Mouse (Mus musculus) ES-E14 (cell line): ENCODE measurements around the gene Siah1a. TPM values are rescaled to one million over a fixed set of nuclear protein-coding genes. Genes with fewer than 3 reads are reported as not detected.

Experiments used
- DNase-seq: peaks from one replicate; pipeline ENCODE4 v3.0.0-alpha.2; 2013; ENCODE audit warnings: low read depth, low spot score
- H3K27ac ChIP-seq: 2 replicates; pipeline ENCODE4 v1.5.1; 2012; ENCODE audit warnings: low read depth, mild to moderate bottlenecking, low read length, moderate library complexity, mixed read lengths; ENCODE audit not compliant: poor library complexity, insufficient read depth, severe bottlenecking
- H3K36me3 ChIP-seq: 2 replicates; pipeline ENCODE4 v1.6.1; 2012; ENCODE audit warnings: mild to moderate bottlenecking, low read length, moderate library complexity, mixed read lengths; ENCODE audit not compliant: control insufficient read depth, poor library complexity, insufficient read depth, severe bottlenecking
- H3K4me1 ChIP-seq, 2 experiments: fragments of 150-350 bp in 1 of 2; sonication (generic) in 1 of 2; 2 replicates each; pipeline ENCODE4 v1.6.1; 2012; ENCODE audit warnings: low read length in 2 of 2, mild to moderate bottlenecking in 1 of 2, mixed read lengths in 1 of 2; ENCODE audit not compliant: control insufficient read depth in 2 of 2, insufficient read depth in 2 of 2, poor library complexity in 1 of 2
- H3K4me3 ChIP-seq, 2 experiments: fragments of 150-350 bp in 1 of 2; sonication (generic) in 1 of 2; 2 replicates each; pipeline ENCODE4 v1.5.1; 2012; ENCODE audit warnings: low read length in 2 of 2, low read depth in 1 of 2, mild to moderate bottlenecking in 1 of 2, mixed read lengths in 1 of 2; ENCODE audit not compliant: insufficient read depth in 1 of 2, poor library complexity in 1 of 2, severe bottlenecking in 1 of 2
- H3K9ac ChIP-seq: 2 replicates; pipeline ENCODE4 v1.6.1; 2012; ENCODE audit warnings: low read depth, mild to moderate bottlenecking, low read length, mixed read lengths; ENCODE audit not compliant: poor library complexity, insufficient read depth, severe bottlenecking
- H3K9me3 ChIP-seq: fragments of 150-350 bp; sonication (generic); 2 replicates; pipeline ENCODE4 v1.6.1; 2012; ENCODE audit warnings: low read depth, mild to moderate bottlenecking, low read length; ENCODE audit not compliant: control insufficient read depth, insufficient read depth
- CHD2 ChIP-seq: IDR thresholded peaks from 2 replicates; pipeline ENCODE4 v1.6.1; 2014; ENCODE audit warnings: mild to moderate bottlenecking, low read depth, low read length, inconsistent platforms
- HCFC1 ChIP-seq: IDR thresholded peaks from 2 replicates; pipeline ENCODE4 v1.6.1; 2012; ENCODE audit warnings: low read length, inconsistent platforms, borderline replicate concordance; ENCODE audit not compliant: insufficient read depth
- MAFK ChIP-seq: IDR thresholded peaks from 2 replicates; pipeline ENCODE4 v1.6.1; 2014; ENCODE audit warnings: mild to moderate bottlenecking, low read depth, low read length, inconsistent platforms; ENCODE audit not compliant: insufficient read depth
- ZC3H11A ChIP-seq: IDR thresholded peaks from 2 replicates; pipeline ENCODE4 v1.6.1; 2012; ENCODE audit warnings: low read depth, mild to moderate bottlenecking, inconsistent platforms, low read length, borderline replicate concordance
- ZNF384 ChIP-seq: IDR thresholded peaks from 2 replicates; pipeline ENCODE4 v1.6.1; 2012; ENCODE audit warnings: low read depth, low read length, inconsistent platforms
- in situ Hi-C, 2 experiments: fragments of 600-800 bp; cut with MboI; formaldehyde crosslinking; loops; one replicate each; pipeline ENCODE4 v1.15.1; 2025; ENCODE audit warnings: low sequenced_read_pairs in 2 of 2, inconsistent platforms in 1 of 2; ENCODE audit not compliant: unreplicated experiment in 2 of 2
- total RNA-seq: library from RNA; depleted of rRNA; stranded (reverse); fragments of 300-350 nt; gene quantifications from 2 replicates; pipeline ENCODE4 v1.2.3, GENCODE M21; 2012

Siah1a gene
- total RNA-seq, 1 experiment, result 15.7 TPM

DNA sequence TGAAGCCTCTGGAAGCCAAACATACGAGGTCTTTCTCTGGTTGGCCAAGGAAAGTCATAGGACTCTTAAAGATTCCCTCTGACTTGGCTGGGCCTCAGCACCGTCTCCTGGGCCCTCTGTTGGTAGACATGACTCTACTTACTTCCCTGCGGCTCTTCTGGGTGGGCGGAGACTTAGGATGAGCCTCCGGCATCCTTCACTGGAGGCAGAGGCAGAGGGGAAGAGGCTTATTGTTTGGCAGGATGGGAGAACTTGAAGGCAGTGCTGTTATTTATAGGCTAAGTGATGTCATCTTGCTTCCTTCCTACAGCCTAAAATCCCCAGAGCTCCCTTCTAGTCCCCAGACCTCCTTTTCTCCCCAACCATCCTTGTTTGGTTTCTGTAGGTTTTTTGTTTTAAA, 40.8 kb upstream of the Siah1a start:
- Histone ChIP-seq H3K4me1 (0 out of 4 replicates have a peak, but pooled peaks cover 0 to 3% of the 10 kb centered on the region in 2 experiments), H3K36me3 (no peaks in the 10 kb centered on the region), H3K4me3 (no peak overlapping the region), H3K27ac (no peak overlapping the region), H3K9me3 (no peaks in the 10 kb centered on the region), H3K9ac (no peak overlapping the region)
- DNase-seq, result no peak
- in situ Hi-C loops, result no loop called here
- TF ChIP-seq ZC3H11A (no peak), ZNF384 (no peak), HCFC1 (no peak), CHD2 (no peak), MAFK (no peak)

- DNase-seq, result no peak
- no peak overlapping the region for H3K4me3 ChIP-seq
- no peaks in the 10 kb centered on the region for H3K9me3 ChIP-seq
- H3K27ac ChIP-seq, result no peak overlapping the region
- no peak for TF ChIP-seq ZNF384
- no peak for TF ChIP-seq MAFK
- TF ChIP-seq CHD2, result no peak
- no peak for TF ChIP-seq ZC3H11A
- no peak for TF ChIP-seq HCFC1
- in situ Hi-C loops, result no loop called here
- no peak overlapping the region for H3K9ac ChIP-seq
- no peaks in the 10 kb centered on the region for H3K36me3 ChIP-seq
- peaks cover 0 to 1% of the 10 kb centered on the region in 2 experiments; a peak in 2 of 4 replicates for H3K4me1 ChIP-seq
Observed at GRCm38 (mm10) chr8:86781094-86781493, 35.4 kb upstream of the Siah1a start.

- in situ Hi-C loops, result no loop called here
- peaks cover 4 to 5% of the 10 kb centered on the region in 2 experiments; a peak in 3 of 4 replicates for H3K4me1 ChIP-seq
- no peak overlapping the region for H3K9ac ChIP-seq
- no peaks in the 10 kb centered on the region for H3K9me3 ChIP-seq
- no peak for DNase-seq
- no peak overlapping the region for H3K27ac ChIP-seq
- no peak overlapping the region for H3K4me3 ChIP-seq
- TF ChIP-seq HCFC1, result no peak
- no peak for TF ChIP-seq ZNF384
- TF ChIP-seq MAFK, result no peak
- TF ChIP-seq ZC3H11A, result no peak
- TF ChIP-seq CHD2, result no peak
- no peaks in the 10 kb centered on the region for H3K36me3 ChIP-seq
Observed at GRCm38 (mm10) chr8:86779207-86779606, 33.5 kb upstream of the Siah1a start.

GRCm38 (mm10) chr8:86769945-86770715, 24.4 kb upstream of the Siah1a start:
- Histone ChIP-seq H3K9me3 (no peaks in the 10 kb centered on the region), H3K4me3 (no peak overlapping the region), H3K9ac (no peak overlapping the region), H3K36me3 (no peaks in the 10 kb centered on the region), H3K27ac (no peak overlapping the region), H3K4me1 (peaks cover 2 to 4% of the 10 kb centered on the region in 2 experiments; a peak in 3 of 4 replicates)
- in situ Hi-C loops, result no loop called here
- DNase-seq, result no peak
- no peak for TF ChIP-seq ZC3H11A
- no peak for TF ChIP-seq CHD2
- no peak for TF ChIP-seq ZNF384
- no peak for TF ChIP-seq HCFC1
- no peak for TF ChIP-seq MAFK

- TF ChIP-seq CHD2 (no peak), ZC3H11A (no peak), MAFK (no peak), ZNF384 (no peak), HCFC1 (no peak)
- Histone ChIP-seq H3K9ac (no peak overlapping the region), H3K36me3 (no peaks in the 10 kb centered on the region), H3K4me3 (no peak overlapping the region), H3K9me3 (no peaks in the 10 kb centered on the region), H3K27ac (no peak overlapping the region), H3K4me1 (peaks cover 2 to 8% of the 10 kb centered on the region in 2 experiments; a peak in 3 of 4 replicates)
- DNase-seq, result no peak
- in situ Hi-C loops, result no loop called here
Observed at GRCm38 (mm10) chr8:86768499-86768898, 22.8 kb upstream of the Siah1a start.
